Mouse (Mus musculus) stomach, postnatal 0 days (tissue): ENCODE measurements around the gene Tfec.

Experiments
- CTCF ChIP-seq: IDR thresholded peaks from 2 replicates; pipeline ENCODE4 v1.5.1; 2016; ENCODE audit warnings: antibody characterized with exemption, low read depth, mild to moderate bottlenecking, moderate library complexity
- EP300 ChIP-seq: optimal IDR thresholded peaks from 2 replicates; pipeline ENCODE3; 2016; ENCODE audit warnings: antibody characterized with exemption

DNA sequence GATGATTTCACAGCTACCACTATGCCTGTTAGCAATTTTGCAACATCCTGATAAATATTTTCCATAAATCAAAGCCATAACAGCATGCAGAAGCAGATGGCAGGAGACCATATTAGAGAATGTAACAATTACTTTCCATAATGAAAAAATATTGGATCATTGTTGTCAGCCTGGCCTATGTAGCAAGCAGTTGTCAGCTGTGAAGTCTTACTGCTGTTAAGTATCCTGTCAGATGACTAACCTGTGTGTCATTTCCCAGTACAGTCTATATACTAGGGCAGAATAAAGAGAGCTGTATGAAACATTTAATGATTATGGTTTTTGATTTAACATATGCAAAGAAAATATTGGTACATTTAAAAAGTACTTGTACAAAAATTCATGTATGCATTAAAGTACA is 69.9 kb downstream of the Tfec start:
- no peak for TF ChIP-seq CTCF
- TF ChIP-seq EP300, result no peak
